Comparison of ENCODE assay signal across 16 mouse cellular contexts in genomic region chr9:40578726-40579625, GRCm38 (mm10). TPM values are rescaled to one million over a fixed set of nuclear protein-coding genes. Genes with fewer than 3 reads are reported as not detected.
A peak's percentile ranks its signal among the peaks of the same experiment; 100 is the strongest.
DNase-seq lines count a peak whose midpoint lies in the region; ATAC-seq lines count a peak whose summit lies in the region.
"Had no signal": no experiment of that assay in that cellular context is flagged by ENCODE, and none has a peak within 500 bp of the region (broad histone marks: within the 10 kb centered on the region; RNA-seq: fewer than 3 reads in every experiment).

No protein-coding gene starts in this region.

- peak; percentile 19; the same call in 1 of the 2 replicates for ATAC-seq in forebrain, embryonic 13.5 days
- no peak for ATAC-seq in forebrain, embryonic 12.5 days (ENCODE audit: low FRiP score)
- ATAC-seq in midbrain, embryonic 14.5 days (ENCODE audit: low FRiP score, low TSS enrichment) = no peak
- ATAC-seq: inflammation-experienced regulatory T-cells, adult 6 months; liver, postnatal 0 days had no signal

- no peak overlapping the region for H3K27ac ChIP-seq in forebrain, embryonic 13.5 days
- no peak overlapping the region for H3K27ac ChIP-seq in forebrain, embryonic 12.5 days
- H3K27ac ChIP-seq in midbrain, embryonic 14.5 days (replicated peaks; ENCODE audit: low read depth, low read length) = peak overlapping the region; percentile 55; the same call in 1 of the 2 replicates
- no peak overlapping the region for H3K27ac ChIP-seq in midbrain, embryonic 10.5 days (replicated peaks)
- H3K27ac ChIP-seq in macrophage = peak overlapping the region; percentile 17
- H3K27ac ChIP-seq: neural tube, embryonic 13.5 days; stomach, postnatal 0 days had no signal

- H3K79me2 ChIP-seq in macrophage (ENCODE audit: inconsistent target) = no peaks in the 10 kb centered on the region

- no peaks in the 10 kb centered on the region for H3K9me3 ChIP-seq in forebrain, embryonic 13.5 days (replicated peaks)
- H3K9me3 ChIP-seq in forebrain, embryonic 12.5 days = no peaks in the 10 kb centered on the region
- no peaks in the 10 kb centered on the region for H3K9me3 ChIP-seq in midbrain, embryonic 14.5 days (ENCODE audit: control insufficient read depth, low read length)
- H3K9me3 ChIP-seq in midbrain, embryonic 10.5 days (replicated peaks) = no peaks in the 10 kb centered on the region
- H3K9me3 ChIP-seq: neural tube, embryonic 13.5 days had no signal

- no peak overlapping the region for H3K9ac ChIP-seq in forebrain, embryonic 13.5 days
- no peak overlapping the region for H3K9ac ChIP-seq in forebrain, embryonic 12.5 days
- no peak overlapping the region for H3K9ac ChIP-seq in midbrain, embryonic 14.5 days (replicated peaks; ENCODE audit: low read length)
- H3K9ac ChIP-seq: liver, postnatal 0 days; neural tube, embryonic 13.5 days had no signal

- peaks cover 11% of the 10 kb centered on the region; the same call in 1 of the 2 replicates for H3K4me1 ChIP-seq in forebrain, embryonic 13.5 days
- no peaks in the 10 kb centered on the region for H3K4me1 ChIP-seq in forebrain, embryonic 12.5 days
- H3K4me1 ChIP-seq in midbrain, embryonic 14.5 days (ENCODE audit: control insufficient read depth, insufficient read depth, low read length) = no peaks in the 10 kb centered on the region
- no peaks in the 10 kb centered on the region for H3K4me1 ChIP-seq in midbrain, embryonic 10.5 days
- H3K4me1 ChIP-seq: neural tube, embryonic 13.5 days had no signal

- intact Hi-C loops in left cerebral cortex, postnatal 10 days (cut with DNase I) = no loop called here

- H3K36me3 ChIP-seq in forebrain, embryonic 13.5 days (ENCODE audit: poor library complexity, severe bottlenecking) = no peaks in the 10 kb centered on the region
- no peaks in the 10 kb centered on the region for H3K36me3 ChIP-seq in forebrain, embryonic 12.5 days (replicated peaks)
- H3K36me3 ChIP-seq in midbrain, embryonic 14.5 days (ENCODE audit: control insufficient read depth, insufficient read depth, low read length) = no peaks in the 10 kb centered on the region
- H3K36me3 ChIP-seq in midbrain, embryonic 10.5 days = no peaks in the 10 kb centered on the region
- no peaks in the 10 kb centered on the region for H3K36me3 ChIP-seq in macrophage (ENCODE audit: inconsistent target)
- H3K36me3 ChIP-seq: neural tube, embryonic 13.5 days had no signal

- WGBS in forebrain, embryonic 13.5 days = 77% methylated on average over 11 of the region's 11 CpGs
- WGBS in forebrain, embryonic 12.5 days = 77% methylated on average over 11 of the region's 11 CpGs
- WGBS in midbrain, embryonic 14.5 days = 73% methylated on average over 11 of the region's 11 CpGs
- 82% methylated on average over 11 of the region's 11 CpGs for WGBS in midbrain, embryonic 10.5 days
- 70% methylated on average over 11 of the region's 11 CpGs for WGBS in macrophage (ENCODE audit: missing documents)

- no peak overlapping the region for H3K4me3 ChIP-seq in forebrain, embryonic 13.5 days
- H3K4me3 ChIP-seq in forebrain, embryonic 12.5 days (replicated peaks) = no peak overlapping the region
- no peak overlapping the region for H3K4me3 ChIP-seq in midbrain, embryonic 14.5 days (replicated peaks; ENCODE audit: low read depth, low read length)
- no peak overlapping the region for H3K4me3 ChIP-seq in midbrain, embryonic 10.5 days
- no peak overlapping the region for H3K4me3 ChIP-seq in macrophage (ENCODE audit: inconsistent target)
- H3K4me3 ChIP-seq: neural tube, embryonic 13.5 days had no signal

- no peaks in the 10 kb centered on the region for H3K27me3 ChIP-seq in forebrain, embryonic 13.5 days
- no peaks in the 10 kb centered on the region for H3K27me3 ChIP-seq in forebrain, embryonic 12.5 days
- H3K27me3 ChIP-seq in midbrain, embryonic 14.5 days (ENCODE audit: control insufficient read depth, insufficient read depth, low read length) = no peaks in the 10 kb centered on the region
- H3K27me3 ChIP-seq in midbrain, embryonic 10.5 days (ENCODE audit: low read depth, poor library complexity, severe bottlenecking) = no peaks in the 10 kb centered on the region
- H3K27me3 ChIP-seq: neural tube, embryonic 13.5 days had no signal

- no peak for DNase-seq in midbrain, embryonic 14.5 days
- no peak for DNase-seq in midbrain, embryonic 10.5 days (ENCODE audit: low spot score)
- peak; percentile 75 for DNase-seq in brain, adult 2 months (ENCODE audit: low read depth, low spot score)
- no peak for DNase-seq in kidney, adult 8-10 months
- DNase-seq in left cerebral cortex, postnatal 10 days (ENCODE audit: extremely low spot score in 1 of 2, low spot score in 2 of 2) = no peak
- DNase-seq: gastrocnemius, postnatal 10 days; liver; liver, postnatal 0 days; lung, postnatal 36 days; right cerebral cortex, postnatal 25 days had no signal

- no peak overlapping the region for H3K4me2 ChIP-seq in forebrain, embryonic 13.5 days
- no peak overlapping the region for H3K4me2 ChIP-seq in forebrain, embryonic 12.5 days
- no peak overlapping the region for H3K4me2 ChIP-seq in midbrain, embryonic 14.5 days (ENCODE audit: low read length)
- H3K4me2 ChIP-seq: neural tube, embryonic 13.5 days had no signal

RNA-seq across cellular contexts. Expression of gene Gramd1b, which starts 47.8 kb away (rescaled TPM):
- polyA plus RNA-seq in forebrain, embryonic 13.5 days (2015; fragmentation: Nextera tagmentation; extraction: Ambion mirVana) = 7.8 and 8.1 TPM in 2 replicates
- 3.4 and 4.6 TPM in 2 replicates for polyA plus RNA-seq in forebrain, embryonic 12.5 days (2016; fragmentation: Nextera tagmentation; extraction: Ambion mirVana)
- polyA plus RNA-seq in midbrain, embryonic 14.5 days (2014; fragmentation: Nextera tagmentation; extraction: Ambion mirVana) = 11.3 and 15.4 TPM in 2 replicates
- 2.3 and 3.7 TPM in 2 replicates for polyA plus RNA-seq in midbrain, embryonic 10.5 days (2016; fragmentation: Nextera tagmentation; extraction: Ambion mirVana)
- 100 to 1,000 TPM; 144 to 589 (median 313) TPM for total RNA-seq in macrophage (2018; cell fraction: chromatin; rRNA removed)
- total RNA-seq in macrophage (2018; cell fraction: cytosol; rRNA removed) = 100 to 1,000 TPM in 21 of 26 experiments, 10 to 100 TPM in 5; 70.7 to 155 (median 114) TPM
- 100 to 1,000 TPM; 104 to 419 (median 285) TPM for total RNA-seq in macrophage (2018; cell fraction: nucleus; rRNA removed)
- 66.3 to 75.9 TPM (median 73.4 TPM) in 3 replicates for polyA plus RNA-seq in macrophage (2018)
- 100 to 1,000 TPM; 128 to 136 TPM for total RNA-seq in left cerebral cortex, postnatal 10 days (2021)

Comparison
In these comparisons a context has a peak if more than half of its experiments do, and no peak if none do; other contexts are left out.
1. H3K27ac ChIP-seq: peak in midbrain, embryonic 14.5 days (single experiment) and macrophage (single experiment); none in forebrain, embryonic 13.5 days (single experiment), forebrain, embryonic 12.5 days (single experiment) and midbrain, embryonic 10.5 days (single experiment).